Mouse (Mus musculus): ENCODE data around the gene Gm5771. TPM values are rescaled to one million over a fixed set of nuclear protein-coding genes. Genes with fewer than 3 reads are reported as not detected.

Gm5771 gene
- polyA plus RNA-seq, 1 experiment from 2014 or later, result not detected

Other genes starting within 250 kb of the Gm5771 start
- not detected in 2 replicates for gene Try4, start 90.1 kb upstream of the Gm5771 start, polyA plus RNA-seq (2014; fragmentation: Nextera tagmentation; extraction: Ambion mirVana)
- gene Try5, start 75.5 kb upstream of the Gm5771 start, polyA plus RNA-seq (2014; fragmentation: Nextera tagmentation; extraction: Ambion mirVana), result 0.47 and 0.60 TPM in 2 replicates
- not detected in 2 replicates for gene Try10, start 38.3 kb upstream of the Gm5771 start, polyA plus RNA-seq (2014; fragmentation: Nextera tagmentation; extraction: Ambion mirVana)
- not detected in 2 replicates for gene Prss3, start 14.7 kb upstream of the Gm5771 start, polyA plus RNA-seq (2014; fragmentation: Nextera tagmentation; extraction: Ambion mirVana)
- gene Gm10334, start 53.8 kb downstream of the Gm5771 start, polyA plus RNA-seq (2014; fragmentation: Nextera tagmentation; extraction: Ambion mirVana), result not detected in 2 replicates
- gene Prss1, start 66.6 kb downstream of the Gm5771 start, polyA plus RNA-seq (2014; fragmentation: Nextera tagmentation; extraction: Ambion mirVana), result not detected in 2 replicates
- not detected in 2 replicates for gene Prss2, start 129.4 kb downstream of the Gm5771 start, polyA plus RNA-seq (2014; fragmentation: Nextera tagmentation; extraction: Ambion mirVana)
- 20.2 and 24.7 TPM in 2 replicates for gene Ephb6, start 213.1 kb downstream of the Gm5771 start, polyA plus RNA-seq (2014; fragmentation: Nextera tagmentation; extraction: Ambion mirVana)
- gene Trpv6, start 244.0 kb downstream of the Gm5771 start, polyA plus RNA-seq (2014; fragmentation: Nextera tagmentation; extraction: Ambion mirVana), result 0.54 and 0.55 TPM in 2 replicates

All from forebrain, embryonic 14.5 days (tissue).